Mouse (Mus musculus): ENCODE results near the gene Tanc1. TPM values are rescaled to one million over a fixed set of nuclear protein-coding genes. Genes with fewer than 3 reads are reported as not detected.
A peak's percentile ranks its signal among the peaks of the same experiment; 100 is the strongest.

Tanc1 gene
- polyA plus RNA-seq, 1 experiment from 2014 or later, result 40.7 TPM

DNA sequence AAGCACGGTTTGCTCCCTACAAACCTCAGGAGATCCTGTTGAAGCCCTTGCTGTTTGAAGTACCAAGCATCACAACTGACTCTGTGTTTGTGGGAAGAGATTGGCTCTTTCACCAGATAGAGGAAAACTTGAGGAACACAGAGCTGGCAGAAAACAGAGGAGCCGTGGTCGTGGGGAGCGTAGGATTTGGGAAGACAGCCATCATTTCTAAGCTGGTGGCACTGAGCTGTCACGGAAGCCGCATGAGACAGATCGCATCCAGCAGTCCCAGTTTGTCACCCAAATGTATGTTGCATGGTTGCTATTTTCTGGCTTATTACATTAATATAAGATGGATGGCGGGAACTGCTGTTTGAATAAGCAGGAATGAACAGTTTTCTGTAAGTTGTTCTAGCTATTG, 179.8 kb downstream of the Tanc1 start:
- no peak overlapping the region for H3K27ac ChIP-seq
- H3K9me3 ChIP-seq, result no peaks in the 10 kb centered on the region
- peaks cover 12% of the 10 kb centered on the region for H3K4me1 ChIP-seq
- DNase-seq (ENCODE audit: low spot score), result no peak
- WGBS, result 89% methylated on average over 8 of the region's 8 CpGs
- H3K4me3 ChIP-seq, result no peak overlapping the region
- H3K36me3 ChIP-seq, result peaks cover 80% of the 10 kb centered on the region
- no peaks in the 10 kb centered on the region for H3K27me3 ChIP-seq (ENCODE audit: insufficient read depth, poor library complexity, severe bottlenecking)

- 29% methylated on average over 9 of the region's 9 CpGs for WGBS
- H3K9me3 ChIP-seq, result no peaks in the 10 kb centered on the region
- H3K27ac ChIP-seq, result no peak overlapping the region
- H3K4me3 ChIP-seq, result no peak overlapping the region
- H3K36me3 ChIP-seq, result peaks cover 70% of the 10 kb centered on the region
- H3K4me1 ChIP-seq, result peaks cover 12% of the 10 kb centered on the region
- no peaks in the 10 kb centered on the region for H3K27me3 ChIP-seq (ENCODE audit: insufficient read depth, poor library complexity, severe bottlenecking)
- no peak for DNase-seq (ENCODE audit: low spot score)
These were observed 181.5 kb downstream of the Tanc1 start for GRCm38 (mm10) chr2:59793337-59793736.

GRCm38 (mm10) chr2:59794838-59795237, 183.0 kb downstream of the Tanc1 start:
- Histone ChIP-seq H3K9me3 (no peaks in the 10 kb centered on the region), H3K36me3 (peaks cover 80% of the 10 kb centered on the region), H3K27ac (no peak overlapping the region), H3K27me3 (ENCODE audit: insufficient read depth, poor library complexity, severe bottlenecking) (no peaks in the 10 kb centered on the region), H3K4me3 (no peak overlapping the region), H3K4me1 (peaks cover 22% of the 10 kb centered on the region)
- 88% methylated on average over 6 of the region's 6 CpGs for WGBS
- DNase-seq (ENCODE audit: low spot score), result no peak

GRCm38 (mm10) chr2:59798934-59799532, 187.2 kb downstream of the Tanc1 start:
- Histone ChIP-seq H3K4me3 (no peak overlapping the region), H3K4me1 (peaks cover 26% of the 10 kb centered on the region), H3K27ac (peak overlapping the region; percentile 42; the same call in 1 of the 2 replicates), H3K9me3 (no peaks in the 10 kb centered on the region), H3K27me3 (ENCODE audit: insufficient read depth, poor library complexity, severe bottlenecking) (no peaks in the 10 kb centered on the region), H3K36me3 (peaks cover 79% of the 10 kb centered on the region)
- WGBS, result 66% methylated on average over 16 of the region's 16 CpGs
- no peak for DNase-seq (ENCODE audit: low spot score)

DNA sequence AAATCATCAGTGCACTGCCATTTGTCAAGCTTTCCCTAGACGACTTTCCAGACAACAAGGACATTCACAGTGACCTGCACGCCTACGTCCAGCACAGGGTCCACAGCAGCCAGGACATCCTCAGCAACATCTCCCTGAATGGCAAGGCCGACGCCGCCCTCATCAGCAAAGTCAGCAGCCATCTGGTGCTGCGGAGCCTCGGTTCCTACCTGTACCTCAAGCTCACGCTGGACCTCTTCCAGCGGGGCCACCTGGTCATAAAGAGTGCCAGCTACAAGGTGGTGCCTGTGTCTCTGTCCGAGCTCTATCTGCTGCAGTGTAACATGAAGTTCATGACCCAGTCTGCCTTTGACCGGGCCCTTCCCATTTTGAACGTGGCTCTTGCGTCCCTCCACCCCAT, 187.7 kb downstream of the Tanc1 start:
- Histone ChIP-seq H3K4me1 (peaks cover 26% of the 10 kb centered on the region), H3K27ac (peak overlapping the region; percentile 42; the same call in 1 of the 2 replicates), H3K36me3 (peaks cover 74% of the 10 kb centered on the region), H3K4me3 (no peak overlapping the region), H3K27me3 (ENCODE audit: insufficient read depth, poor library complexity, severe bottlenecking) (no peaks in the 10 kb centered on the region), H3K9me3 (no peaks in the 10 kb centered on the region)
- WGBS, result 75% methylated on average over 14 of the region's 14 CpGs
- DNase-seq (ENCODE audit: low spot score), result no peak

DNA sequence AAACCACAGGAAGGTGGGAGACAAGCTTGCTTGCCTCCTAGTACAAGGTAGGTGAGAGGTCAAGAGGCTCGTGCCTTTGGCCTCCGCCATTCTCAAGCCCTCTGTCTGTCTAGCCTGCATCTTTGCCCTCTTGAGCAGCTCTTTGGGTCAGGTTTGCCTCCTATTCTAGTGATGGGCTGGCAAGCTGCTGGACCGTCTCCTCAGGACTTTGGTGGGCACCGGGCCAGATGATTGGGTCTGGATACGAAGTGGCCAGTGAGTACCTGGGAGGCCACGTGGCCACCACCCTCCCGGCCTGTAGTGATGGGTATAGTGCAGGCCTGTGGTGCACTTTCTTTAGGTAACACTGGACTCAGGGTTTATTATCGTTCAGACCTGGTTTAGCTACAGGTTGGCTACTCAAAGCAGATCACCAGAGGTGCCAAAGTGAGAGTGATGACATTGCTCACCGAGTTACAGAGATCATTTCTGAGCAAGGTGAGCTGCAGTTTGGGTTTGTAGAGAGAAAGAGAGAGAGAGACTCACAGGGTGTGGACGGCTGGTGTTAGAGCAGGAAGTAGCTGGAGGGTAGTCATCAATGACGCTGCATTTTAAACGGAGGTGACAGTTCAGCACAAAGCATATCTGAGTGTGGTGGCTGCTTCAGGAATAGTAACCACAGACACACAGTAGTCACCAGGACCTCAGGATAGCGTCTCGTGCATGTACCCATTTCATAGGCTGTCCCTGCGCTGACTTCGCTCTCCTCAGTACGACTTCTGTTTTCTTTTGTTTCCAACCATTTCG, 188.8 kb downstream of the Tanc1 start:
- H3K27ac ChIP-seq, result 0 out of 2 replicates have a peak overlapping the region, but pooled peaks have one; percentile 3
- DNase-seq (ENCODE audit: low spot score), result no peak
- peaks cover 63% of the 10 kb centered on the region for H3K36me3 ChIP-seq
- no peaks in the 10 kb centered on the region for H3K27me3 ChIP-seq (ENCODE audit: insufficient read depth, poor library complexity, severe bottlenecking)
- 89% methylated on average over 18 of the region's 18 CpGs for WGBS
- H3K4me1 ChIP-seq, result peaks cover 31% of the 10 kb centered on the region
- no peaks in the 10 kb centered on the region for H3K9me3 ChIP-seq
- H3K4me3 ChIP-seq, result no peak overlapping the region

DNA sequence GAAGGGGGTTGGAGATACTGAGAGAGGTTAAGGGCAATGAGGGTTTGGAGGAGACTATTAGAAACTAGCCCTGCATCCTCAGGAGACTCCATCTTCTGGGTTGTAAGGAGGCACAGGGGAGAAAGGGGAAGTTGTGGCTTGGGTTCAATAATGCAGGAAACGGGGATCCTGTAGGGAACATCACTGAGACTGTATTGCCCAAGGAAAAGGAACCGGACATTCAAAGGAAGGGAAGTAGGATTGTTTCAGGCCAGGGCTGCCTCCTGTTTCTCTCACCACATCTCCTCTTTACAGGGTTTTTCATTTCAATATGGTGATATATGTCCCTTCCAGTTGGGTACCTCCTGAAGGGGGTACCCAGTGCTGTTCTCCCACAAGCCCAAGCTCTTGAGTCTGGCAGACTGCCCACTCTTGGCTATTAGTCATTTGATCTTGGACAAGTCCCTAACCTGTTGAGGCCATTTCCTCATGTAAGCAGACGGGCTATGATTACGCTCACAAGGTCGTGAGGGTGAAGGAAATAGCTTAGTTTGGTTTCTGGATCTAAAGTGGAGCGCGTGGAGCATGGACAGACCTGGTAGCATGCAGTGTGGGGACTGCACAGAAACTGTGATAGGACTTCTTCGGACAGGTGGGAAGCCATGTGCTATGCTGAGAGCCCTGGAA, 191.0 kb downstream of the Tanc1 start:
- H3K36me3 ChIP-seq, result peaks cover 65% of the 10 kb centered on the region
- WGBS, result 88% methylated on average over 8 of the region's 8 CpGs

DNA sequence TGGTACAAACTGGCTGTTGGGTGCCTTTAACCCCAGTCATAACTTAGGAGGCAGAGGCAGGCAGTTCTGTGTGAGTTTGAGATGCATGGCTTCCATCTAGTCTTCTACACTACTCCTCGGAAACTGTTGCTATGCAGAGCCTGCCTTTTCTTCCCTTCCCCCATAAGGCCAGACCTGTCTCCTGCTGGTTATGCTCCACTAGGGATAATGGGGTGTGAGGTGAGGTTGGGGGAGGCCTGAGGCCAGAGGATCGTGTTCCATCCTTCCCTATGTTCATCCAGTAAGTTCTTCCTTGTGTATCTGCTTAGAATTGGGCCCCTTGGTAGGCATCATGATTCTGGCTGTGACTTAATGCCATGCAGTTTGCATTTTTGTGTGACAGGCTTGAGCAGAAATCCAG, 193.8 kb downstream of the Tanc1 start:
- H3K9me3 ChIP-seq, result no peaks in the 10 kb centered on the region
- DNase-seq (ENCODE audit: low spot score), result no peak
- H3K4me3 ChIP-seq, result no peak overlapping the region
- H3K4me1 ChIP-seq, result peaks cover 20% of the 10 kb centered on the region
- WGBS, result 33% methylated on average over 2 of the region's 2 CpGs
- H3K27me3 ChIP-seq (ENCODE audit: insufficient read depth, poor library complexity, severe bottlenecking), result no peaks in the 10 kb centered on the region
- peaks cover 61% of the 10 kb centered on the region for H3K36me3 ChIP-seq
- peak overlapping the region; percentile 52; the same call in 1 of the 2 replicates for H3K27ac ChIP-seq

More for the DNA sequence above, 191.0 kb downstream of the Tanc1 start:
- Histone ChIP-seq H3K4me1 (peaks cover 37% of the 10 kb centered on the region), H3K9me3 (no peaks in the 10 kb centered on the region), H3K27ac (no peak overlapping the region), H3K4me3 (no peak overlapping the region), H3K27me3 (ENCODE audit: insufficient read depth, poor library complexity, severe bottlenecking) (no peaks in the 10 kb centered on the region)
- no peak for DNase-seq (ENCODE audit: low spot score)

DNA sequence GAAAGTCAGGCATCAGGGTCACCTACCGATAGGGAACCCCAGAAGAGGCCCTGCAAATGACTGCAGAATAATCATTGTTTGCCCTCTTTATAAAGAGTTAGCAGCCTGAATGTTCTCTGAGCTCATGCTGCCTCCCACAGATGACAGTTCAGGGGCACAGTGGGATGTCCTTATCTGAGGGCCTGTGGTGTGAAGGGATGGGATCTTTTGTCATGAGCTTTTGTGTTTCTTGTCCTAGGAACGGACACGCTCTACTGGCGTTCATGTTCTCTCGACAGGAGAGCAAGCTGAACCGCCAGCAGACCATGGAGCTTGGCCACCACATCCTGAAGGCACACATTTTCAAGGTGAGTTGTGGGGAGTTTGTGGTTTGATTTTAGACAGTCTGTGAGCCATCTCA, 194.2 kb downstream of the Tanc1 start:
- DNase-seq (ENCODE audit: low spot score), result no peak
- no peaks in the 10 kb centered on the region for H3K9me3 ChIP-seq
- H3K36me3 ChIP-seq, result peaks cover 59% of the 10 kb centered on the region
- H3K4me3 ChIP-seq, result no peak overlapping the region
- H3K4me1 ChIP-seq, result peaks cover 17% of the 10 kb centered on the region
- 44% methylated on average over 6 of the region's 6 CpGs for WGBS
- peak overlapping the region; percentile 52 for H3K27ac ChIP-seq
- no peaks in the 10 kb centered on the region for H3K27me3 ChIP-seq (ENCODE audit: insufficient read depth, poor library complexity, severe bottlenecking)

- Histone ChIP-seq H3K27ac (no peak overlapping the region), H3K4me1 (peaks cover 13% of the 10 kb centered on the region; the same call in 1 of the 2 replicates), H3K36me3 (peaks cover 57% of the 10 kb centered on the region), H3K27me3 (ENCODE audit: insufficient read depth, poor library complexity, severe bottlenecking) (no peaks in the 10 kb centered on the region), H3K4me3 (no peak overlapping the region), H3K9me3 (no peaks in the 10 kb centered on the region)
- no peak for DNase-seq (ENCODE audit: low spot score)
- 81% methylated on average over 4 of the region's 4 CpGs for WGBS
These were observed 196.8 kb downstream of the Tanc1 start for GRCm38 (mm10) chr2:59808608-59809007.

GRCm38 (mm10) chr2:59810039-59810438, 198.2 kb downstream of the Tanc1 start:
- H3K27me3 ChIP-seq (ENCODE audit: insufficient read depth, poor library complexity, severe bottlenecking), result no peaks in the 10 kb centered on the region
- no peak for DNase-seq (ENCODE audit: low spot score)
- no peak overlapping the region for H3K27ac ChIP-seq
- peaks cover 64% of the 10 kb centered on the region for H3K36me3 ChIP-seq
- no peak overlapping the region for H3K4me3 ChIP-seq
- no peaks in the 10 kb centered on the region for H3K9me3 ChIP-seq
- peaks cover 18% of the 10 kb centered on the region for H3K4me1 ChIP-seq
- 87% methylated on average over 7 of the region's 7 CpGs for WGBS

DNA sequence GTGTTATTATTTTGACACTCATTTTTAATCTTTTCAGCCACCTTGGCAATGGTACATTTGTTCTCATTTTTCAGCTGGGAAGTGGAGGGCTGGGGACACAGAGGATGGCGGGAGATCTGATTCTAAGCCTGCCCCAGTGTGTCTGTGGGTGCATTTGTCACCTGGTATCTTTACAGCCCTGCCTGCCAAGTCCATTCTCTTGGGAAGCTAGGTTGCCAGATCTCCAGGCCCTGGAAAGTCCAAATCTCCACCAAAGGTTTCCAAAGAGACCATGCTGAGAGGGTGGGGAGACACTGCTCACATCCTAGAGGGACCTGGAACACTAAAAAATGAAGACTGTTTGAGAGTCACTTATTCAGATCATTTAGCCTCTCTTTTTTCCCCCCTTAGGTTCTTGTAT, 199.4 kb downstream of the Tanc1 start:
- peaks cover 15% of the 10 kb centered on the region for H3K4me1 ChIP-seq
- WGBS, result 78% methylated on average over 1 of the region's 1 CpGs
- DNase-seq (ENCODE audit: low spot score), result no peak
- H3K4me3 ChIP-seq, result no peak overlapping the region
- no peaks in the 10 kb centered on the region for H3K27me3 ChIP-seq (ENCODE audit: insufficient read depth, poor library complexity, severe bottlenecking)
- no peaks in the 10 kb centered on the region for H3K9me3 ChIP-seq
- H3K36me3 ChIP-seq, result peaks cover 67% of the 10 kb centered on the region
- H3K27ac ChIP-seq, result no peak overlapping the region

DNA sequence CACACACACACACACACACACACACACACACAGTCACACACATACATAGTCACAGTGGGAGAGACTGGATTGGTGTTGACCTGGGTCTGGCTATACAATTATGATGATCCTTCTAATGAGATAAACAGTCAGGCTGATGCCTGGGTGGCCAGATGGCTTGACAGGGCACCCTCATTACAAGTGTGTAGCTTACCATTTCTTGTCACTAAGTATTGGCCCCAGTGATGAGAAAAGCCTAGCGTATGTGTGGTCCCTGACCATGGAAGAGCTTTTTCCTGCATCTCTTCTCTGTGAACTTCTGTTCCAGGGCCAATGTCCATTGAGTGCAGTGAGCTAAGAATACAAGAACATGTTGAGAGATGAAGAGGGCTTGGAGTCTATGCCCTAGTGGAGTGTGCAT, 200.8 kb downstream of the Tanc1 start:
- Histone ChIP-seq H3K27me3 (ENCODE audit: insufficient read depth, poor library complexity, severe bottlenecking) (no peaks in the 10 kb centered on the region), H3K4me3 (no peak overlapping the region), H3K9me3 (no peaks in the 10 kb centered on the region), H3K4me1 (peaks cover 18% of the 10 kb centered on the region), H3K36me3 (peaks cover 70% of the 10 kb centered on the region), H3K27ac (no peak overlapping the region)
- no peak for DNase-seq (ENCODE audit: low spot score)
- 96% methylated on average over 1 of the region's 1 CpGs for WGBS
